Mouse (Mus musculus) C2C12 (cell line): ENCODE data around the gene Fbxw10.

ENCODE experiments used
- CTCF ChIP-seq: IDR thresholded peaks from one replicate; pipeline ENCODE4 v1.5.1; 2011; ENCODE audit not compliant: control insufficient read depth, insufficient read depth, insufficient read length
- USF1 ChIP-seq: IDR thresholded peaks from one replicate; pipeline ENCODE4 v1.6.1; 2011; ENCODE audit warnings: low read depth, mild to moderate bottlenecking, control low read depth, moderate library complexity

DNA sequence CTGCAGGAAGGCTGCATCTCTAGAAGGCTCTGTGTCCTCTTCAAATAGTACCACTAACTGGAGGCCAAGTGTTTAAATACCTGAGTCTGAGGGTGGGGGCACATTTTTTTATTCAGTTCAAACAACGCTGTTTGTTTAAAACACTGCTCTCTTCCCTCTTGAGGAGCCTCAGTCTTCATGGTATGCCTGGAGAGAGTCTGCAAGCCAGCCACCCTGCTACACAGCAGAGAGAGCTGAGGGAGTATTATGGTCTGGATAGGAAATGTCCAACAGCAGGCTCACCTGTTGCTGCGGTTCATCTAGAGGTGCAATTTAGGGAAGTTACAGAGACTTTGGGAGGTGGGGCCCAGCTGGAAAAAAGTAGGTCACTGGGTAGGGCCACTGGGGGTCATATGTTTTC lies 68.6 kb downstream of the Fbxw10 start:
- TF ChIP-seq CTCF (no peak), USF1 (no peak)
